Mouse (Mus musculus) neutrophil, adult 65 days (primary cell): ENCODE data around the gene Pou6f2. TPM values are rescaled to one million over a fixed set of nuclear protein-coding genes. Genes with fewer than 3 reads are reported as not detected.

ENCODE experiments used
- total RNA-seq: library from RNA; stranded (reverse); gene quantifications from 2 replicates; pipeline ENCODE4 v1.2.4, GENCODE M21; 2023

The Pou6f2 gene
- total RNA-seq, result not detected in 2 replicates

GRCm38 (mm10) chr13:18397586-18397985, at the start of gene Pou6f2:
Gene Pou6f2, minus strand, starts transcription at chr13:18397686.

